Mouse (Mus musculus): ENCODE data around the gene Coro2a. TPM values are rescaled to one million over a fixed set of nuclear protein-coding genes. Genes with fewer than 3 reads are reported as not detected.
"Not testable (repeated sequence)": the region's sequence is repeated elsewhere in the genome, so short reads cannot be mapped to it uniquely, and the experiment has no call there.

The Coro2a gene
- polyA plus RNA-seq, 1 experiment, result 4.2 TPM

GRCm38 (mm10) chr4:46600473-46601257 is 1.3 kb downstream of the Coro2a start:
- TF ChIP-seq POLR2A (IDR thresholded peaks at IDR 0.05; ENCODE audit: low read depth, low read length) (no peak), CTCF (conservative IDR thresholded peaks at IDR 0.05; ENCODE audit: insufficient read depth, insufficient read length, low read depth, low read length) (no peak)

GRCm38 (mm10) chr4:46599609-46600008 is 2.4 kb downstream of the Coro2a start:
- H3K4me3 ChIP-seq (ENCODE audit: insufficient read depth, low read depth, low read length); H3K27ac ChIP-seq (ENCODE audit: insufficient read depth, low read depth, low read length): not testable (repeated sequence)

More at GRCm38 (mm10) chr4:46600473-46601257, 1.3 kb downstream of the Coro2a start:
- Histone ChIP-seq H3K4me1 (ENCODE audit: control insufficient read depth, insufficient read depth, low read length) (no peaks in the 10 kb centered on the region), H3K27me3 (replicated peaks; ENCODE audit: control insufficient read depth, insufficient read depth, low read length) (0 out of 2 replicates have a peak, but pooled peaks cover 1% of the 10 kb centered on the region), H3K36me3 (ENCODE audit: control insufficient read depth, insufficient read depth, low read length) (no peaks in the 10 kb centered on the region), H3K27ac (ENCODE audit: insufficient read depth, low read depth, low read length) (no peak overlapping the region), H3K4me3 (ENCODE audit: insufficient read depth, low read depth, low read length) (peak overlapping the region; percentile 60)
- no peak for DNase-seq
- WGBS, result 40% methylated on average over 20 of the region's 20 CpGs

GRCm38 (mm10) chr4:46598981-46599380 is 3.0 kb downstream of the Coro2a start:
- Histone ChIP-seq H3K4me3 (ENCODE audit: insufficient read depth, low read depth, low read length) (no peak overlapping the region), H3K4me1 (ENCODE audit: control insufficient read depth, insufficient read depth, low read length) (no peaks in the 10 kb centered on the region), H3K27me3 (replicated peaks; ENCODE audit: control insufficient read depth, insufficient read depth, low read length) (0 out of 2 replicates have a peak, but pooled peaks cover 1% of the 10 kb centered on the region), H3K27ac (ENCODE audit: insufficient read depth, low read depth, low read length) (no peak overlapping the region), H3K36me3 (ENCODE audit: control insufficient read depth, insufficient read depth, low read length) (no peaks in the 10 kb centered on the region)
- 80% methylated on average over 6 of the region's 6 CpGs for WGBS
- TF ChIP-seq POLR2A (IDR thresholded peaks at IDR 0.05; ENCODE audit: low read depth, low read length), result no peak
- TF ChIP-seq CTCF (conservative IDR thresholded peaks at IDR 0.05; ENCODE audit: insufficient read depth, insufficient read length, low read depth, low read length), result no peak
- DNase-seq, result no peak

More at GRCm38 (mm10) chr4:46599609-46600008, 2.4 kb downstream of the Coro2a start:
- H3K27me3 ChIP-seq (replicated peaks; ENCODE audit: control insufficient read depth, insufficient read depth, low read length); H3K36me3 ChIP-seq (ENCODE audit: control insufficient read depth, insufficient read depth, low read length); H3K4me1 ChIP-seq (ENCODE audit: control insufficient read depth, insufficient read depth, low read length); DNase-seq: not testable (repeated sequence)
- 78% methylated on average over 12 of the region's 12 CpGs for WGBS

DNA sequence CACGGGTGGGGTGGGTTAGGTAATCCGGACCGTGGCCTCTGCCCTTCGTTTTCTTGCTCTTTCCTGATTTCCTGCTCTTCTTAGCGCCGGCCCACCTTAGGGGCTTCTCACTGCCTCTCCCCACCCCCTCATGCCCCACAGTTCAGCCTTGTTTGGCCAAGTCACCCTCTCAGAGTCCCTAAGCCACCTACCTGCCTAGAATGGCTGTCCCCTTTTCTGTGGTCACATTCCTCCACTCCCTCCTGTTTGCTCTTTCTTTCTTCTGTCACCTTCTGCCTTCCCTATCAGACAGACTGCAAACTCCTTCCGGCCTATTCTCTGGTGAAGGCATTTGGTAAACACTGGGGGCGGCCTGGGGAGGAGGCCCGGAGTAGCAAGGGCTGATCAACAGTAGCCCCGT is 3.9 kb downstream of the Coro2a start:
- 76% methylated on average over 10 of the region's 10 CpGs for WGBS
- no peak overlapping the region for H3K4me3 ChIP-seq (ENCODE audit: insufficient read depth, low read depth, low read length)
- H3K27ac ChIP-seq (ENCODE audit: insufficient read depth, low read depth, low read length), result no peak overlapping the region
- H3K27me3 ChIP-seq (replicated peaks; ENCODE audit: control insufficient read depth, insufficient read depth, low read length), result 0 out of 2 replicates have a peak, but pooled peaks cover 1% of the 10 kb centered on the region
- TF ChIP-seq CTCF (conservative IDR thresholded peaks at IDR 0.05; ENCODE audit: insufficient read depth, insufficient read length, low read depth, low read length) (no peak), POLR2A (IDR thresholded peaks at IDR 0.05; ENCODE audit: low read depth, low read length) (no peak)
- H3K36me3 ChIP-seq (ENCODE audit: control insufficient read depth, insufficient read depth, low read length), result no peaks in the 10 kb centered on the region
- DNase-seq, result no peak
- H3K4me1 ChIP-seq (ENCODE audit: control insufficient read depth, insufficient read depth, low read length), result no peaks in the 10 kb centered on the region

- Histone ChIP-seq H3K27ac (ENCODE audit: insufficient read depth, low read depth, low read length) (no peak overlapping the region), H3K27me3 (replicated peaks; ENCODE audit: control insufficient read depth, insufficient read depth, low read length) (0 out of 2 replicates have a peak, but pooled peaks cover 1% of the 10 kb centered on the region), H3K4me1 (ENCODE audit: control insufficient read depth, insufficient read depth, low read length) (no peaks in the 10 kb centered on the region), H3K4me3 (ENCODE audit: insufficient read depth, low read depth, low read length) (no peak overlapping the region), H3K36me3 (ENCODE audit: control insufficient read depth, insufficient read depth, low read length) (no peaks in the 10 kb centered on the region)
- DNase-seq, result no peak
- WGBS, result 78% methylated on average over 11 of the region's 11 CpGs
- TF ChIP-seq POLR2A (IDR thresholded peaks at IDR 0.05; ENCODE audit: low read depth, low read length) (no peak), CTCF (conservative IDR thresholded peaks at IDR 0.05; ENCODE audit: insufficient read depth, insufficient read length, low read depth, low read length) (no peak)
Measured at GRCm38 (mm10) chr4:46597286-46597961, 4.6 kb downstream of the Coro2a start.

- Histone ChIP-seq H3K4me3 (ENCODE audit: insufficient read depth, low read depth, low read length) (no peak overlapping the region), H3K36me3 (ENCODE audit: control insufficient read depth, insufficient read depth, low read length) (no peaks in the 10 kb centered on the region), H3K27ac (ENCODE audit: insufficient read depth, low read depth, low read length) (no peak overlapping the region), H3K27me3 (replicated peaks; ENCODE audit: control insufficient read depth, insufficient read depth, low read length) (0 out of 2 replicates have a peak, but pooled peaks cover 1% of the 10 kb centered on the region), H3K4me1 (ENCODE audit: control insufficient read depth, insufficient read depth, low read length) (no peaks in the 10 kb centered on the region)
- DNase-seq, result no peak
- TF ChIP-seq CTCF (conservative IDR thresholded peaks at IDR 0.05; ENCODE audit: insufficient read depth, insufficient read length, low read depth, low read length), result no peak
- no peak for TF ChIP-seq POLR2A (IDR thresholded peaks at IDR 0.05; ENCODE audit: low read depth, low read length)
- WGBS, result 75% methylated on average over 6 of the region's 6 CpGs
Measured at GRCm38 (mm10) chr4:46596398-46596797, 5.6 kb downstream of the Coro2a start.

GRCm38 (mm10) chr4:46594131-46594530 is 7.9 kb downstream of the Coro2a start:
- Histone ChIP-seq H3K27me3 (replicated peaks; ENCODE audit: control insufficient read depth, insufficient read depth, low read length) (no peaks in the 10 kb centered on the region), H3K4me1 (ENCODE audit: control insufficient read depth, insufficient read depth, low read length) (no peaks in the 10 kb centered on the region), H3K36me3 (ENCODE audit: control insufficient read depth, insufficient read depth, low read length) (no peaks in the 10 kb centered on the region), H3K27ac (ENCODE audit: insufficient read depth, low read depth, low read length) (no peak overlapping the region), H3K4me3 (ENCODE audit: insufficient read depth, low read depth, low read length) (no peak overlapping the region)
- no peak for DNase-seq
- TF ChIP-seq POLR2A (IDR thresholded peaks at IDR 0.05; ENCODE audit: low read depth, low read length) (no peak), CTCF (conservative IDR thresholded peaks at IDR 0.05; ENCODE audit: insufficient read depth, insufficient read length, low read depth, low read length) (no peak)
- WGBS, result 78% methylated on average over 5 of the region's 5 CpGs
